Mouse (Mus musculus) ES-Bruce4 (cell line): ENCODE measurements around the gene Pxylp1.

Source experiments
- CTCF ChIP-seq: IDR thresholded peaks from one replicate; pipeline ENCODE4 v1.8.1; 2011; ENCODE audit warnings: low read depth, low read length
- EP300 ChIP-seq: IDR thresholded peaks from 2 replicates; pipeline ENCODE4 v1.6.1; 2011; ENCODE audit warnings: low read depth, low read length; ENCODE audit not compliant: insufficient read depth

DNA sequence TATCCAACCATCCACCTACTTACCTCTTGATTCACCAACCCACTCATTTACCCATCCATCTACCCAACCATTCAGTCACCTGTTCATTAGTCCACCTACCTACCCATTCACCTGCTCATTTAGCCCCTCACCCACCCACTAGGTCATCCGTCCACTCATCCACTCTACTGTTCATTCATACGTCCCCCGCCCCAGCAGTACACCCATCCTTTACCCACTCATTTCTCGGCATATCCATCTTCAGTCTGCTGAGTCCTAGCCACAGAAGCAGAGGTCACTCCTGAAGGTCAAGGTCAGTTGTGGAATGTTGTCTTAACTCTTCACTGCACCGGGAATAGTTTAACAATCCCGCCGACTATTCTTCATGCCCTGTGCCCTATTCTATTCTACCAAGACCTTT lies 23.6 kb upstream of the Pxylp1 start:
- no peak for TF ChIP-seq CTCF
- TF ChIP-seq EP300, result no peak
